Mouse (Mus musculus): ENCODE measurements around the gene Agmat. TPM values are rescaled to one million over a fixed set of nuclear protein-coding genes. Genes with fewer than 3 reads are reported as not detected.

Agmat gene
- polyA plus RNA-seq, 1 experiment, result 2.7 TPM

GRCm38 (mm10) chr4:141805886-141806285, 59.4 kb downstream of the Agmat start:
- Histone ChIP-seq H3K27ac (ENCODE audit: insufficient read depth, low read length) (no peak overlapping the region), H3K4me3 (replicated peaks; ENCODE audit: insufficient read depth, low read depth, low read length) (no peak overlapping the region), H3K27me3 (ENCODE audit: control insufficient read depth, insufficient read depth, low read length) (no peaks in the 10 kb centered on the region), H3K4me1 (ENCODE audit: control insufficient read depth, insufficient read depth, low read length) (no peaks in the 10 kb centered on the region)
- WGBS, result 92% methylated on average over 8 of the region's 8 CpGs
- DNase-seq, result no peak
- TF ChIP-seq POLR2A (IDR thresholded peaks at IDR 0.05; ENCODE audit: borderline replicate concordance, insufficient read depth, low read length), result no peak
- TF ChIP-seq CTCF (IDR thresholded peaks at IDR 0.05; ENCODE audit: borderline replicate concordance, insufficient read depth, low read depth, low read length), result no peak

Other genes starting within 250 kb of the Agmat start
- gene Spen, start 208.1 kb upstream of the Agmat start, polyA plus RNA-seq (2012; rRNA removed), result 16.6 and 18.6 TPM in 2 replicates
- 2.3 and 2.6 TPM in 2 replicates for gene Fblim1, start 140.6 kb upstream of the Agmat start, polyA plus RNA-seq (2012; rRNA removed)
- gene Tmem82, start 128.0 kb upstream of the Agmat start, polyA plus RNA-seq (2012; rRNA removed), result 0.57 and 0.73 TPM in 2 replicates
- 7.7 and 9.5 TPM in 2 replicates for gene Slc25a34, start 122.9 kb upstream of the Agmat start, polyA plus RNA-seq (2012; rRNA removed)
- 124 and 130 TPM in 2 replicates for gene Plekhm2, start 81.8 kb upstream of the Agmat start, polyA plus RNA-seq (2012; rRNA removed)
- gene Rsc1a1, start 61.1 kb upstream of the Agmat start, polyA plus RNA-seq (2012; rRNA removed), result 7.4 and 8.1 TPM in 2 replicates
- gene Ddi2, start 23.3 kb upstream of the Agmat start, polyA plus RNA-seq (2012; rRNA removed), result 20.4 and 21.1 TPM in 2 replicates
- gene Dnajc16, start 44.3 kb downstream of the Agmat start, polyA plus RNA-seq (2012; rRNA removed), result 27.3 and 28.1 TPM in 2 replicates
- gene Casp9, start 46.9 kb downstream of the Agmat start, polyA plus RNA-seq (2012; rRNA removed), result 20.0 and 21.8 TPM in 2 replicates
- 0.13 and 0.16 TPM in 2 replicates for gene Cela2a, start 79.5 kb downstream of the Agmat start, polyA plus RNA-seq (2012; rRNA removed)
- not detected in 2 replicates for gene Ctrc, start 99.7 kb downstream of the Agmat start, polyA plus RNA-seq (2012; rRNA removed)
- 141 and 152 TPM in 2 replicates for gene Efhd2, start 128.2 kb downstream of the Agmat start, polyA plus RNA-seq (2012; rRNA removed)